Mouse (Mus musculus) monocyte, adult 2 months (primary cell): ENCODE data around the gene Rgs9.
"Not testable (repeated sequence)": the region's sequence is repeated elsewhere in the genome, so short reads cannot be mapped to it uniquely, and the experiment has no call there.

ENCODE experiments used
- DNase-seq, 2 experiments: peaks; one replicate each; pipeline ENCODE4 v3.0.0; 2022; ENCODE audit warnings: low spot score in 2 of 2, low read depth in 1 of 2

Rgs9 gene

GRCm38 (mm10) chr11:109311885-109312605 lies 14.1 kb upstream of the Rgs9 start:
- peak in 1 of 2 experiments; percentile 7 for DNase-seq

GRCm38 (mm10) chr11:109305680-109306079 lies 7.8 kb upstream of the Rgs9 start:
- DNase-seq = no peak

DNA sequence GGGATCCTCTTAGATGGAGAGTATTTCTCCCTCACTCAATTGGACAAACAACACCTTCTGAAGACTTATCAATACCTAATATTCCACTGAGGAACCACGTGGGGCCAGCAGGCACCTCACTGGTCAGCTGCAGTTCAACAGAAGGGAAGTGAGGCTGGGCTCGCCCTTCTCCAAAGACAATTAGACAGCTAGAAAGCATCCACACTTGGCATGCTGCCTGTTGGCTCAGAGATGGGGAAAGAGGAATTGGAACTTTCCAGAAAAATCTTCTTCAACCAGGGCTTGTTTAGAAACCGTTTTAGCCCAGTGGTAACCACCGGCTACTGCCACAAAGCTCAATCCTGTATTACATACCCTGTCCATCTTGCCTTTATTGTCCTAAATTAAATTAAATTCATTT lies 4.4 kb upstream of the Rgs9 start:
- DNase-seq = no peak

DNA sequence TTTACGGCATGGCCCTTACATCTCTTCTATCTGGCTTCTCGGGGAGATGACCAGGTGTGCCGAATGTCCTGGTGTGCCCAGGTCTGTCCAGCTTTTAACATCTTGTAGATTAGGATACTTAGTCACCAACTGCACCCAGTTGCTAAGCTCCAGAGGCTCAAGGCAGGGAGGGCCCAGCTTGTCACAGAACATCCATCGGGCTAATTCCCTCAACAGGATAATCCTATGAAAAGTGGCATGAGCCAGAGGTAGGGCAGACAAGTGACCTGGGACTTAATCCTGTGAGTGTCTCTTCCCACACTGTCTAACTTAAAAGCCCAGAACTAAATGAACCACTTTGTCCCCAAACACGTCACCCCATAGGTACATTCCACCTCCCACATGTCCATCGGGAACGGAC lies 898 bp downstream of the Rgs9 start:
- no peak for DNase-seq

- no peak for DNase-seq
Measured at GRCm38 (mm10) chr11:109292056-109292455, 5.9 kb downstream of the Rgs9 start.

GRCm38 (mm10) chr11:109289378-109289777 lies 8.6 kb downstream of the Rgs9 start:
- not testable (repeated sequence) for DNase-seq

DNA sequence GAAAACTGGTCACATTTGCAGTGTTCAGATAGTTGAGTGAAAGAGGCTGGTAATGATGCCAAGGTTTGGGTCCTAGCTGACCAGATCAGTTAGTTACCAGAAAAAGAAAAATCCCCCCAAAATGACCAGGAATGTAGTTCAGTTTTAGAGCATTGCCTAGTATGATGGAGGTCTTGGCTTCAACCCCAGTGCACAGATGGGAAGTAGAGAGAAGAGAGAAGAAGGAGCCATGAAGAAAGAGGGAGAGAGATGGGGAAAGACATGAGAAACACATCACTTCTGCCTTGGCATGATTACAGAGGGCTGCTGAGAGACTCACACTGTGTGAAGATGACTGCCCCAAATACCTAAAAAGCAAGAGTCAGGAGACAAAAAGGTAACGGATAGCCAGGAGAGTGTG lies 13.1 kb downstream of the Rgs9 start:
- no peak for DNase-seq

DNA sequence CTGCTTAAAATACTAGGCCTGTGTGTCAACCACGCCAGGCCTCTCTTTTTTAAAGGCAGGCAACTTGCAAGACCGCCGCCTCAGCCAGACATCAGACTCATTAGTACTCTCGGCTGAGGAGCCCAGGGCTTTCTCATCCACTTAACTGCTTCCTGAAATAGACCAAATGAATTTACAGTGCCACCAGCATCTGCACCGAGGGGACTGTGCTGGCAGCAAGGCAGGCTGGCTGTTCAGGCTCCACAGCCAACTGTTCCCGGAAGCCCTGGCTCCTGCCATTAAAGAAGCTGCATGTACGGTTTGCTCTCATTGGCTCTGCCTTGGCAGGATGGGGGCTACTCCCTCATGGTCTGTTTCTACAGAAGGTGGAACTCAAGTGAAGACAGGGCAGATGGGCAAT lies 19.7 kb downstream of the Rgs9 start:
- DNase-seq = no peak

- no peak for DNase-seq
Measured at GRCm38 (mm10) chr11:109271399-109271798, 26.5 kb downstream of the Rgs9 start.

DNA sequence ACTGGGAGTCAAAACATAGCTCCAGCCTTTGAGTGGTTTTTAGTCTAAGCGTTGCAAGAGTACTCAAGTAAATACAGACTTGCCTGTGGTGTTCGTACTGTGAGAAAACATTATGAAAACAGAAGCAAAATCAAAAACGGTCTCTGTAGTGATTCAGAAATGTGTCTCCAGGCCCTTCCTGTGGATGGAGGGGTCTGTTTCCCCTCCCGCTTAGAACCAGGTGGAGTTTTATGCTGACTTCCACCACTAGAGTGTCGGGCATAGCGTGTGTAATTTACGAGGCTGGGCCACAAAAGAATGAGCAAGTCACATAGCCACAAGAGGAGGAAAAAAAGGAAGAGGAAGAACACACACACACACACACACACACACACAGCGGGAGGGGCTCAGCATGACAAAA lies 27.6 kb downstream of the Rgs9 start:
- no peak for DNase-seq

GRCm38 (mm10) chr11:109269662-109270341 lies 28.1 kb downstream of the Rgs9 start:
- DNase-seq = peak; percentile 3 to 34

DNA sequence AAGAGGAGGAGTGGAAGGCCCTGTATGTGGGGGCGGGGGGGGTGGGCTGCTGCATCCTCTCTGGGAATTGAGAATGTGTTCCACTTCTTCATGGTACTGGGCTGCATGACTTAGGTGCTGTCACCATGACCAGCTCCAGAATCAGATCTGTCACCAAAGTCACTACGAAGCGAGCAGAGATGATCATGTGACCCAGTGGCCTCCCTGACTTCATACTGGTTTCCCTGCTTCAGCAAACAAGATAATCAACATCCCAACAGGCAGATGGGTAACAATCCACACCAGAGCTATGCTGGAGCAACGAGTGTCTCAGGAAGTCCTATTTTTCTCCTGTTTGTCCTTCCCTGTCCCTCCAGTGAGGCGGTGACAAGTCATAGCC lies 28.7 kb downstream of the Rgs9 start:
- no peak for DNase-seq

GRCm38 (mm10) chr11:109266161-109266910 lies 31.6 kb downstream of the Rgs9 start:
- DNase-seq = no peak

DNA sequence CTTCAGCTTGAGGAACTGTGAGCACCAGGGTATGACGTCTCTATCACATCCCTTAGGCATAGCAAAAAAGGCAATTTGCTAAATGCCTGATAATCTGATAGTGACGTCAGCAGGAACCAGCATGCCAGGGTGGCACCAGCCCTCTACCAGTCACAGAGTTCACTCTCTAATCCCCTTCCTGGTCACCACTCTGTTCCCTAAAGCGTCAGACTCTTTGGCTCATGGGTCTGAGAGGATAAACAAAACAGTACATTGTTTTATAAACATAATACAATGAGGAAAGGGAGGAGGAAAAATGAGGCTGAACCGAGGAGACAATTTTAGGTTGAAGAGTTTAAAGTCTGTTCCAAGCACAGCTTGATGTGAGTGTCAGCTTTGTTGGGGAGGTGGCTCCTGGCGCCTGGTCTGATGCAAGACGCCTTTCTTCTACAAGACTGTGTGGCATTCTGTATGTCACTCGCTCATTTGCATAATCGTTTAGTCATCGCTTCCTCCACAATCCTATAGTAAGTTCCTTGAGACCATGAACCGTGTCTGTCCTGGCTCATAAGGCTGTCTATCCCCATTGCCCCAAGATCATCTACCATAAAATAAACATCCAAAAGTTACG lies 33.7 kb downstream of the Rgs9 start:
- DNase-seq = no peak

DNA sequence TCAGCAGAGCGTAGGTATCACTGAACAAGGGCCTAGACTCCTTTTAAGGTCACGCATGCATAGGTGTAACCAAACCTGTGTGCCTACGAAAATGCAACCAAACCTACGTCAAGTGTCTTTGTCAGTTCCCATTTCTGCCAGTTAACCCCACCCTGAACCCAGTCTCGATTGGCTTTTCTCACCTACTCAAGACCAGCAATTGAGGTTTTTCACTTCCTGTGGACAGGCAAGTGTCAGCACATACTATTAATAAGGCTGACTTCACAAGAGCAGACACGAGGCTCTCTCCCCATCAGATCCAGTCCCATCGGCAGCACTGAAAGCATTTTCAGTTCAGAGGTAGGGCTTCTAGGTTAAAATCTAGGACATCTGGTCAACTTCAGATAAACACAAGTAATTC lies 37.4 kb downstream of the Rgs9 start:
- no peak for DNase-seq

GRCm38 (mm10) chr11:109258941-109259910 lies 38.7 kb downstream of the Rgs9 start:
- no peak for DNase-seq

DNA sequence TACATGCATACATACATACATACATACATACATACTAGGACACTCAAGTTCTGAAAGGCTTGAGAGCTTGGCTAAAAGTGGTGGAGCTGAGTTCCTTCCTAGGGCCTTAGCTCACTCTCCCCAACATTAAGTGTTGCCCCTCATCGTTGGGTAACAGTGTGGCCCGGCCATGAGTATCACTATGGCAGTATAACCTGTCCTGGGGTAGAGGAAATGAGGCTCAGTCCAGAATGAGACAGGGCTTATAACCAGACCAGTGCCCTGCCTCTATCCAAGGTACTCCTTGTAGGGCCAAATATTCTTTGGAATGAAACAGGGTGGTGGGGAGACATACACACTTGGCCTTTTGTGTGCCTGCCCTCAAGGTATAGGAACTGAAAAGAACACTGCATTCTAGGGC lies 40.1 kb downstream of the Rgs9 start:
- no peak for DNase-seq

- no peak for DNase-seq
Measured at GRCm38 (mm10) chr11:109255022-109255421, 42.9 kb downstream of the Rgs9 start.

- DNase-seq = no peak
Measured at GRCm38 (mm10) chr11:109252483-109252882, 45.4 kb downstream of the Rgs9 start.

- DNase-seq = no peak
Measured at GRCm38 (mm10) chr11:109250566-109250965, 47.4 kb downstream of the Rgs9 start.

GRCm38 (mm10) chr11:109246920-109247319 lies 51.0 kb downstream of the Rgs9 start:
- no peak for DNase-seq
